Mouse (Mus musculus): ENCODE data around the gene Sncb. TPM values are rescaled to one million over a fixed set of nuclear protein-coding genes. Genes with fewer than 3 reads are reported as not detected.

Gene Sncb
- polyA plus RNA-seq, 1 experiment, result 0.41 TPM

DNA sequence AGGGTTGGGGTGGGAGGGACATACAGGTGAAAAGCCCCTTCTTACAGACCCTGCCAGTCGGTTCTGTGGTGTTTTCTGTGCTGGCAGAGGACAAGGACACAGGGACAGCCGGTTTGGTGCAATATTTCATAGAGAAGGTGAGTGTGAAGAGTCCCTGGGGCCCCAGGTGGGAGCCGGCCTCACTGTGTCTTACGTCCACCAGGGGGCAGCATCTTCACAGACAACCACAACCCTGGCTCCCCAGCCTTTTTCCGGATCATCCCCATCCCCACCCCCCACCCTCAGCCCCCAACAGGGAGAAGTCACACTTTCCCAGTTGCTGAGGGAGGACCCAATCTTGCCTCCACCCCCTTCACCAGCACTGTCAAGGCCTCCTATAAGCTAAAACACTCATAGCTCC, 49.5 kb downstream of the Sncb start:
- Histone ChIP-seq H3K4me1 (ENCODE audit: control insufficient read depth, insufficient read depth, low read length) (no peaks in the 10 kb centered on the region), H3K36me3 (ENCODE audit: control insufficient read depth, insufficient read depth, low read length) (no peaks in the 10 kb centered on the region), H3K27me3 (replicated peaks; ENCODE audit: control insufficient read depth, insufficient read depth, low read length) (no peaks in the 10 kb centered on the region), H3K27ac (ENCODE audit: insufficient read depth, low read depth, low read length) (no peak overlapping the region), H3K4me3 (ENCODE audit: insufficient read depth, low read depth, low read length) (no peak overlapping the region)
- WGBS, result 6% methylated on average over 5 of the region's 5 CpGs
- DNase-seq, result peak; percentile 37
- no peak for TF ChIP-seq POLR2A (IDR thresholded peaks at IDR 0.05; ENCODE audit: low read depth, low read length)
- peak; percentile 62 for TF ChIP-seq CTCF (conservative IDR thresholded peaks at IDR 0.05; ENCODE audit: insufficient read depth, insufficient read length, low read depth, low read length)

DNA sequence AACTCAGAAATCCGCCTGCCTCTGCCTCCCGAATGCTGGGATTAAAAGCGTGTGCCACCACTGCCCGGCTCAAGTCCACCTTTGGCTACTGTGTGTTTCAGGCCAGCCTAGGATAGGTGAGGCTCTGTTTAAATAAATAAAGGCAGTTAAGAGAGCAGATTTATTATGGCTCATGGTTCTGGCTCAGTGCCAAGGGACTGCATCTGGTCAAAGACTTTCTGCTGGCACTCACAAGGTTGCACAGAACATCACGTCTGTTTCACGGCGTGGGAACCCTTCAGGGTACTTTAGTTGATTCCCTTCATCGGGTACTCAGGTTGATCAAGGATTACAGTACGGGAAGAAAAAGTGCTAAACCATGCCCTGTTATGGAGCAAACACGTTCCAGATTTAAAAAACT, 51.4 kb downstream of the Sncb start:
- Histone ChIP-seq H3K27me3 (replicated peaks; ENCODE audit: control insufficient read depth, insufficient read depth, low read length) (no peaks in the 10 kb centered on the region), H3K27ac (ENCODE audit: insufficient read depth, low read depth, low read length) (no peak overlapping the region), H3K4me1 (ENCODE audit: control insufficient read depth, insufficient read depth, low read length) (no peaks in the 10 kb centered on the region), H3K36me3 (ENCODE audit: control insufficient read depth, insufficient read depth, low read length) (no peaks in the 10 kb centered on the region), H3K4me3 (ENCODE audit: insufficient read depth, low read depth, low read length) (no peak overlapping the region)
- DNase-seq, result no peak
- no peak for TF ChIP-seq CTCF (conservative IDR thresholded peaks at IDR 0.05; ENCODE audit: insufficient read depth, insufficient read length, low read depth, low read length)
- no peak for TF ChIP-seq POLR2A (IDR thresholded peaks at IDR 0.05; ENCODE audit: low read depth, low read length)
- 58% methylated on average over 10 of the region's 10 CpGs for WGBS

DNA sequence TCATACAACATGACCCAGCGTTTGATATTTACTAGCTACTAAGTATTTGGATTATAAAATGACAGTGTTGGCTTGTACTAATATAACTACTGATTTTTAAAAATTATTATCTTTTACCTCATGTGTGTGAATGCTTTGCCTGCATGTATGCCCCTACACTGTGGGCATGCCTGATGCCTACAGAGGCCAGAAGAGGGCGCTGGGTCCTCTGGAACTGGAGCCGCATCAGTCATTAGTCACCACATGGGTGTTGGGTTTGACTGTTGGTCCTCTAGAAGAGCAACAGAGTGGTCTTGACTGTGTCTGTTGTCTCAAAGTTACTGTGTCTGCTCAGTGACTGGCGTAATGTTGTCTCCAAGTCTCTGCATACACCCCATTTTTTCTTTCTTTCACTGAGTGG, 52.0 kb downstream of the Sncb start:
- Histone ChIP-seq H3K36me3 (ENCODE audit: control insufficient read depth, insufficient read depth, low read length) (no peaks in the 10 kb centered on the region), H3K4me1 (ENCODE audit: control insufficient read depth, insufficient read depth, low read length) (no peaks in the 10 kb centered on the region), H3K4me3 (ENCODE audit: insufficient read depth, low read depth, low read length) (no peak overlapping the region), H3K27ac (ENCODE audit: insufficient read depth, low read depth, low read length) (no peak overlapping the region), H3K27me3 (replicated peaks; ENCODE audit: control insufficient read depth, insufficient read depth, low read length) (no peaks in the 10 kb centered on the region)
- TF ChIP-seq POLR2A (IDR thresholded peaks at IDR 0.05; ENCODE audit: low read depth, low read length) (no peak), CTCF (conservative IDR thresholded peaks at IDR 0.05; ENCODE audit: insufficient read depth, insufficient read length, low read depth, low read length) (no peak)
- 47% methylated on average over 4 of the region's 4 CpGs for WGBS
- no peak for DNase-seq

DNA sequence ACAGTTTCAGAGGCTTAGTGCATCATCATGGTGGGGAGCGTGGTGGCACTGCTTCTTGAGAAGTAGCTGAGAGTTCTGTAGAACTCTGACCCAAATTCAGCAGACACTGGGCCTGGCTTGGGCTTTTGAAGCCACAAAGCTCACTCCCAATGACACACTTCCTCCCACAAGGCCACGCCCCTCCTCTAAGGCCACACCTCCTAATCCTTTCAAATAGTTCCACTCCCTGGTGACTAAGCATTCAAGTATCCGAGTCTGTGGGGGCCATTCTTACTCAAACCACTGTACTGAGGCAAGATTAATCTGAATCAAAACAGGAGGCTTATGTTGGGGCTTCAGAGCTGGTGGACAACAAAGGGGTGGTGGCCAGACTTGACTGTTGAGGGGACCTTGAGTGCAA, 55.5 kb downstream of the Sncb start:
- Histone ChIP-seq H3K27me3 (replicated peaks; ENCODE audit: control insufficient read depth, insufficient read depth, low read length) (no peaks in the 10 kb centered on the region), H3K36me3 (ENCODE audit: control insufficient read depth, insufficient read depth, low read length) (no peaks in the 10 kb centered on the region), H3K4me1 (ENCODE audit: control insufficient read depth, insufficient read depth, low read length) (no peaks in the 10 kb centered on the region), H3K27ac (ENCODE audit: insufficient read depth, low read depth, low read length) (no peak overlapping the region), H3K4me3 (ENCODE audit: insufficient read depth, low read depth, low read length) (no peak overlapping the region)
- 84% methylated on average over 3 of the region's 3 CpGs for WGBS
- no peak for TF ChIP-seq CTCF (conservative IDR thresholded peaks at IDR 0.05; ENCODE audit: insufficient read depth, insufficient read length, low read depth, low read length)
- no peak for TF ChIP-seq POLR2A (IDR thresholded peaks at IDR 0.05; ENCODE audit: low read depth, low read length)
- no peak for DNase-seq

Other genes with a start within 250 kb of the Sncb start
- gene 4833439L19Rik, start 201.2 kb downstream of the Sncb start, polyA plus RNA-seq (2012; rRNA removed), result 701 and 716 TPM in 2 replicates
- gene Arl10, start 191.6 kb downstream of the Sncb start, polyA plus RNA-seq (2012; rRNA removed), result 20.1 and 23.3 TPM in 2 replicates
- gene Nop16, start 176.5 kb downstream of the Sncb start, polyA plus RNA-seq (2012; rRNA removed), result 13.7 and 19.0 TPM in 2 replicates
- 365 and 419 TPM in 2 replicates for gene Higd2a, start 176.4 kb downstream of the Sncb start, polyA plus RNA-seq (2012; rRNA removed)
- gene Cltb, start 155.3 kb downstream of the Sncb start, polyA plus RNA-seq (2012; rRNA removed), result 102 and 119 TPM in 2 replicates
- 26.3 and 27.9 TPM in 2 replicates for gene Faf2, start 144.8 kb downstream of the Sncb start, polyA plus RNA-seq (2012; rRNA removed)
- 191 and 192 TPM in 2 replicates for gene Rnf44, start 72.7 kb downstream of the Sncb start, polyA plus RNA-seq (2012; rRNA removed)
- 31.3 and 37.9 TPM in 2 replicates for gene Cdhr2, start 65.1 kb downstream of the Sncb start, polyA plus RNA-seq (2012; rRNA removed)
- 0.03 and 0.04 TPM in 2 replicates for gene Gprin1, start 16.7 kb downstream of the Sncb start, polyA plus RNA-seq (2012; rRNA removed)
- gene Eif4e1b, start 17.4 kb upstream of the Sncb start, polyA plus RNA-seq (2012; rRNA removed), result not detected in 2 replicates
- 10.0 and 12.6 TPM in 2 replicates for gene Tspan17, start 22.8 kb upstream of the Sncb start, polyA plus RNA-seq (2012; rRNA removed)
- gene Unc5a, start 182.8 kb upstream of the Sncb start, polyA plus RNA-seq (2012; rRNA removed), result 3.1 and 3.3 TPM in 2 replicates

Data from kidney, adult 2 months (tissue).